Mouse (Mus musculus): ENCODE results near the gene Gm14190. TPM values are rescaled to one million over a fixed set of nuclear protein-coding genes. Genes with fewer than 3 reads are reported as not detected.
"Not testable (repeated sequence)": the region's sequence is repeated elsewhere in the genome, so short reads cannot be mapped to it uniquely, and the experiment has no call there.

The Gm14190 gene
- polyA plus RNA-seq, 1 experiment, result not detected

DNA sequence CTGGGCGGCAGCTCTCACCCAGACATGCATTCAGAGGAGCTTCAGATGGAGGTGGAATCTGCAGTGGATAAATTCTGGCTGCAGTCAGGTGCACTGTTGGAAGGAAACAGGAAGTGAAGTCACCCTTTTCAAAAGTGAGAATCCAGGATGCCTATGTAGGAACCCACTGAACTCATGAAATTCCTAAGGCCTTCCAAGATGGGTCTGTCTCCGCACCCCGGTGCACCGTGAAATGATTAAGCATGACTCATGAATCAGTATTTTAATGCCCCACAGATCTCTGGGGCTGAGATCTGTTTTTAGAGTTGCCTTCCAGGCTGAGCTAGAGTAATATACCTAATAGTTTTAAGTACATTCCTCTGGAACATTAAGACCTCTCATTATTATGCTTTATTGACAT lies 31.3 kb downstream of the Gm14190 start:
- H3K4me1 ChIP-seq (ENCODE audit: control insufficient read depth, insufficient read depth, insufficient read length, low read length), result no peaks in the 10 kb centered on the region
- H3K27me3 ChIP-seq (ENCODE audit: control insufficient read depth, insufficient read depth, low read length), result no peaks in the 10 kb centered on the region
- no peak overlapping the region for H3K4me3 ChIP-seq (ENCODE audit: low read depth, low read length)
- no peaks in the 10 kb centered on the region for H3K36me3 ChIP-seq (ENCODE audit: control insufficient read depth, insufficient read depth, low read length)
- H3K27ac ChIP-seq (ENCODE audit: insufficient read depth, low read depth, low read length), result no peak overlapping the region
- 86% methylated on average over 4 of the region's 4 CpGs for WGBS
- no peak for TF ChIP-seq POLR2A (IDR thresholded peaks at IDR 0.05; ENCODE audit: low read depth, low read length)
- TF ChIP-seq CTCF (IDR thresholded peaks at IDR 0.05; ENCODE audit: extremely low read depth, insufficient read length, insufficient replicate concordance, low read depth, low read length), result no peak

DNA sequence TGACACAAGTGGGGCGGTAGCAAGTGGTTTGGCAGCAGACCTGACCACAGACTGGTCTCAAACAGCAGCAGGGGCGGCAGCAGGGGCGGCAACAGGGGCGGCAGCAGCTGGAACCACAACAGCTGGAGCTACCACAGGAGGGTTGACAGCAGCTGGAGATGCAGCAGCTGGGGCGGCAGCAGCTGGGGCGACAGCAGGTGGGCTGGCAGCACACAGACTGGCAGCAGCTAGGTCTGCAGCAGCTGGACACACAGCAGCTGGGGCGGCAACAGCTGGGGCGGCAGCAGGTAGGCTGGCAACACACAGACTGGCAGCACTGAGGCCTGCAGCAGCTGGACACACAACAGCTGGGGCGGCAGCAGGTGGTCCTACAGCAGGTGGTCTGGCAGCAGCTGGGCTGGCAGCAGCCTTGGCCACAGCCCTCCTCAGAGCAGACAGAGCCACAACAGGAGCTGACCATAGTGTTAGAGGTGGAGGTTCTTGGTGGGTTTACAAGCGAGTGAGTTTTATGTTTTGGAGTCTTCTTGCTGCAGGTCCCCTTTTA lies 32.0 kb downstream of the Gm14190 start, which contains the start of gene Gm11563:
Gene Gm11563, minus strand, starts transcription at position 494 of the 544 bp plus-strand sequence.
- not testable (repeated sequence) for H3K36me3 ChIP-seq (ENCODE audit: control insufficient read depth, insufficient read depth, low read length)

DNA sequence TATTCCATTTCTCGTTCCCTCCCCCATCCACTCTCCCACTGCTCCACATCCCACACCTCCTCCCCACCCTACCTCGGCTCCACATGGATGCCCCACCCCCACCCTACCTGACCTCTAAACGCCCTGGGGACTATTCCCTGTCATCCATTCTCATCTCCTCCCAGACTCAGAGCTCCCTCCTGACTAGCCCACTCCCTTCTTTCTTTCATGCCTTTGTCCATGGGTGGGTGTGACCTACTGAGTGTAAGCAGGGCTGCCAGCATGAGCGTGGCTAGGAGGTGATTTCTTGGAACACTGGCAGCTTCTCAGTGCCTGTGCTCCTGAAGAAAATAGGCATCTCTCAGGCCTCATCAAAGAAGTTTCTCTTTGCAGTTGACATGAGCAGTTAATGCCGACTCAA lies 33.5 kb downstream of the Gm14190 start:
- 43% methylated on average over 5 of the region's 5 CpGs for WGBS
- no peaks in the 10 kb centered on the region for H3K36me3 ChIP-seq (ENCODE audit: control insufficient read depth, insufficient read depth, low read length)
- no peaks in the 10 kb centered on the region for H3K4me1 ChIP-seq (ENCODE audit: control insufficient read depth, insufficient read depth, insufficient read length, low read length)
- H3K27me3 ChIP-seq (ENCODE audit: control insufficient read depth, insufficient read depth, low read length), result no peaks in the 10 kb centered on the region
- H3K27ac ChIP-seq (ENCODE audit: insufficient read depth, low read depth, low read length), result no peak overlapping the region
- no peak overlapping the region for H3K4me3 ChIP-seq (ENCODE audit: low read depth, low read length)
- TF ChIP-seq POLR2A (IDR thresholded peaks at IDR 0.05; ENCODE audit: low read depth, low read length) (no peak), CTCF (IDR thresholded peaks at IDR 0.05; ENCODE audit: extremely low read depth, insufficient read length, insufficient replicate concordance, low read depth, low read length) (no peak)

More for the DNA sequence above, 32.0 kb downstream of the Gm14190 start, which contains the start of gene Gm11563:
- H3K27ac ChIP-seq (ENCODE audit: insufficient read depth, low read depth, low read length); H3K4me3 ChIP-seq (ENCODE audit: low read depth, low read length); H3K27me3 ChIP-seq (ENCODE audit: control insufficient read depth, insufficient read depth, low read length); H3K4me1 ChIP-seq (ENCODE audit: control insufficient read depth, insufficient read depth, insufficient read length, low read length): not testable (repeated sequence)
- WGBS, result 69% methylated on average over 10 of the region's 10 CpGs

DNA sequence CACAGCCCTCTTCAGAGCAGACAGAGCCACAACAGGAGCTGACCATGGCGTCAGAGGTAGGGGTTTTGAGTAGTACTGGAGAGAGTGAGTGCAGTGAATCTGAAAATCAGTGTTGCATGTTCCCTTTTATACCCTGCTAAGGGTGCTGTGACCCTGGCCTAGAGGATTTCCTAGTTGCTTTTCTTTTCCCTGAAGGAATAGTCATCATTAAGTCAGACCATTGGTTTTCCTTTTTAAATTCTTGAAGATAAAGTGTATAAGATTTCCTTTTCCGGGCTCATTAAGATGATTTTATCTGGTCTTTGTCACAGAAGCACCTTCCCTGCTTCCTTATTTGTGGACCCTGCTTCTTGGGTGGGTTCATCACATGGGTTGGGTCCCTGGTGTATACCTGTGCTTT lies 40.4 kb downstream of the Gm14190 start, which contains the start of gene Gm11555:
Gene Gm11555, minus strand, starts transcription at position 101 of the 400 bp plus-strand sequence.
- Histone ChIP-seq H3K36me3 (ENCODE audit: control insufficient read depth, insufficient read depth, low read length) (no peaks in the 10 kb centered on the region), H3K27me3 (ENCODE audit: control insufficient read depth, insufficient read depth, low read length) (no peaks in the 10 kb centered on the region), H3K27ac (ENCODE audit: insufficient read depth, low read depth, low read length) (no peak within 1 kb of the TSS), H3K4me3 (ENCODE audit: low read depth, low read length) (no peak within 1 kb of the TSS), H3K4me1 (ENCODE audit: control insufficient read depth, insufficient read depth, insufficient read length, low read length) (no peaks in the 10 kb centered on the region)
- TF ChIP-seq CTCF (IDR thresholded peaks at IDR 0.05; ENCODE audit: extremely low read depth, insufficient read length, insufficient replicate concordance, low read depth, low read length), result no peak
- no peak for TF ChIP-seq POLR2A (IDR thresholded peaks at IDR 0.05; ENCODE audit: low read depth, low read length)
- WGBS, result 80% methylated on average over 2 of the region's 2 CpGs

DNA sequence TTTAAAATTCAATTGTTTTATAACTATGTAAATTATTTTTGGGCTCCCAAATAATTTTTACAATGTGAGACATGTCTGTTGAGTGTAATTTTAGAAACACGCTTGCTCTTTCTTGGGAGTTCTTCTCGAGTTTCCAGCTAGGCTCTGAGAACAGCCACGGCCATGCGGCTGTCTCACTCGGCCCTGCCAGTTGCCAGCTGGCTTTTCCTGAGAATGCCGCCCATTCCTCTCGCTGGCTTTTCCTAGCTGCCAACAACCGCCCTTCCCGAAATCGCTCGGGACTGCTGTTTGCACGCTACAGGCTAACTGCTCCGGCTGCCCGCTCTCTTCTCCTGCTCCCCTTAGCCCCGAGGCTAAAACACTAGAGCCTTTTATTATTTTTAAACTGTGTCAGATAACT lies 44.1 kb downstream of the Gm14190 start:
- no peaks in the 10 kb centered on the region for H3K4me1 ChIP-seq (ENCODE audit: control insufficient read depth, insufficient read depth, insufficient read length, low read length)
- no peaks in the 10 kb centered on the region for H3K36me3 ChIP-seq (ENCODE audit: control insufficient read depth, insufficient read depth, low read length)
- WGBS, result 86% methylated on average over 15 of the region's 15 CpGs
- H3K4me3 ChIP-seq (ENCODE audit: low read depth, low read length), result no peak overlapping the region
- no peak overlapping the region for H3K27ac ChIP-seq (ENCODE audit: insufficient read depth, low read depth, low read length)
- no peaks in the 10 kb centered on the region for H3K27me3 ChIP-seq (ENCODE audit: control insufficient read depth, insufficient read depth, low read length)
- TF ChIP-seq CTCF (IDR thresholded peaks at IDR 0.05; ENCODE audit: extremely low read depth, insufficient read length, insufficient replicate concordance, low read depth, low read length), result no peak
- no peak for TF ChIP-seq POLR2A (IDR thresholded peaks at IDR 0.05; ENCODE audit: low read depth, low read length)

DNA sequence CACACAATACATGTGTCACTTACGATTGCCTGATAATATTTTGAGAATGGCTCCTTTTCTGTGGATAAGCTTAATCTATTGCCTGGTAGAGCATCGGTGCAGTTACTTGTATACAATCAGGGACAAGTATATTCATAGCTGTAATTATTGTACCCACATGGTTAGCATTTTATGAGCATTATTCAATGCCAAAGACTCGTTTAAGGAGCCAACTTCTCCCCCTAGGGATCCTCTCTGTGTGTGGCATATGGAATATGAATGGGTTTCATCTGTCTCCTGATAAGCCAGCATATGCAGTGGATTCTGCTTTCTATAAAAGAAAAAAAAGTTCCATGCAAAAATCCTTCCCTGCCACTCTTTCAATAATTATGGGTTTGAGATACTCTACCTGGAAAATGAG lies 46.2 kb downstream of the Gm14190 start:
- Histone ChIP-seq H3K36me3 (ENCODE audit: control insufficient read depth, insufficient read depth, low read length) (no peaks in the 10 kb centered on the region), H3K4me3 (ENCODE audit: low read depth, low read length) (no peak overlapping the region), H3K4me1 (ENCODE audit: control insufficient read depth, insufficient read depth, insufficient read length, low read length) (no peaks in the 10 kb centered on the region), H3K27me3 (ENCODE audit: control insufficient read depth, insufficient read depth, low read length) (no peaks in the 10 kb centered on the region), H3K27ac (ENCODE audit: insufficient read depth, low read depth, low read length) (no peak overlapping the region)
- TF ChIP-seq POLR2A (IDR thresholded peaks at IDR 0.05; ENCODE audit: low read depth, low read length) (no peak), CTCF (IDR thresholded peaks at IDR 0.05; ENCODE audit: extremely low read depth, insufficient read length, insufficient replicate concordance, low read depth, low read length) (no peak)
- 58% methylated on average over 3 of the region's 3 CpGs for WGBS

DNA sequence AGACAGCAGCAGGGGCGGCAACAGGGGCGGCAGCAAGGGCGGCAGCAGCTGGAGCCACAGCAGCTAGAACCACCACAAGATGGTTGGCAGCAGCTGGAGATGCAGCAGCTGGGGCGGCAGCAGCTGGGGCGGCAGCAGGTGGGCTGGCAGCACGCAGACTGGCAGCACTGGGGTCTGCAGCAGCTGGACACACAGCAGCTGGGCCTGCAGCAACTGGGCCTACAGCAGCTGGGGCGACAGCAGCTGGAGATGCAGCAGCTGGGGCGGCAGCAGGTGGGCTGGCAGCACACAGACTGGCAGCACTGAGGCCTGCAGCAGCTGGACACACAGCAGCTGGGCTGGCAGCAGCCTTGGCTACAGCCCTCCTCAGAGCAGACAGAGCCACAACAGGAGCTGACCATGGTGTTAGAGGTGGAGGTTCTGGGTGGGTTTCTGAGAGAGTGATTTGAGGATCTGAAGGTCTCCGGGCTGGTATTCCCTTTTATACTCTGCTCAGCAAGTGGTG lies 46.9 kb downstream of the Gm14190 start, which contains the start of gene Krtap4-7:
Gene Krtap4-7, minus strand, starts transcription at position 455 of the 505 bp plus-strand sequence.
- WGBS, result 81% methylated on average over 9 of the region's 9 CpGs
- H3K27me3 ChIP-seq (ENCODE audit: control insufficient read depth, insufficient read depth, low read length); H3K4me1 ChIP-seq (ENCODE audit: control insufficient read depth, insufficient read depth, insufficient read length, low read length): not testable (repeated sequence)

More for the DNA sequence above, 46.9 kb downstream of the Gm14190 start, which contains the start of gene Krtap4-7:
- not testable (repeated sequence) for H3K27ac ChIP-seq (ENCODE audit: insufficient read depth, low read depth, low read length); H3K4me3 ChIP-seq (ENCODE audit: low read depth, low read length); H3K36me3 ChIP-seq (ENCODE audit: control insufficient read depth, insufficient read depth, low read length)

Data from small intestine, adult 2 months (tissue).